Mouse (Mus musculus) thymus, adult 2 months (tissue): Measurements from ENCODE around the gene Myh9. TPM values are rescaled to one million over a fixed set of nuclear protein-coding genes. Genes with fewer than 3 reads are reported as not detected.

Experiments
- DNase-seq: peaks from one replicate; pipeline ENCODE4 v3.0.0; 2021
- H3K27ac ChIP-seq: fragments of 200-500 bp; 2 replicates; pipeline ENCODE4 v1.5.1; 2012; ENCODE audit warnings: low read length, control low read depth; ENCODE audit not compliant: control insufficient read depth, insufficient read depth
- H3K27me3 ChIP-seq: fragments of 200-500 bp; 2 replicates; pipeline ENCODE4 v1.6.1; 2012; ENCODE audit warnings: mild to moderate bottlenecking, low read length, moderate library complexity, mixed read lengths; ENCODE audit not compliant: control insufficient read depth, insufficient read depth
- H3K36me3 ChIP-seq: fragments of 200-500 bp; 2 replicates; pipeline ENCODE4 v1.6.1; 2012; ENCODE audit warnings: mild to moderate bottlenecking, low read length, moderate library complexity; ENCODE audit not compliant: control insufficient read depth, insufficient read depth
- H3K4me1 ChIP-seq: fragments of 200-500 bp; replicated peaks from 2 replicates; pipeline ENCODE4 v1.6.1; 2012; ENCODE audit warnings: low read length; ENCODE audit not compliant: control insufficient read depth, insufficient read depth
- H3K4me3 ChIP-seq: fragments of 200-500 bp; 2 replicates; pipeline ENCODE4 v1.5.1; 2012; ENCODE audit warnings: mild to moderate bottlenecking, low read length, control low read depth, moderate library complexity; ENCODE audit not compliant: control insufficient read depth, insufficient read depth
- CTCF ChIP-seq: fragments of 200-500 bp; IDR thresholded peaks from 2 replicates; pipeline ENCODE4 v1.5.1; 2012; ENCODE audit warnings: mild to moderate bottlenecking, control low read depth, low read length, moderate library complexity, borderline replicate concordance; ENCODE audit not compliant: control insufficient read depth, poor library complexity, insufficient read depth; ENCODE audit errors: extremely low read depth
- POLR2A ChIP-seq: fragments of 200-500 bp; IDR thresholded peaks from 2 replicates; pipeline ENCODE4 v1.6.1; 2012; ENCODE audit warnings: mild to moderate bottlenecking, low read length, control low read depth, moderate library complexity; ENCODE audit not compliant: control insufficient read depth, poor library complexity, insufficient read depth; ENCODE audit errors: extremely low read depth
- WGBS: fragments of 180-500 bp; shearing (Covaris S2); methylation state at CpG from one replicate; pipeline ENCODE4 v1.1.7; 2018; 5-methylcytosine and 5-hydroxymethylcytosine counted together
- polyA plus RNA-seq: library from polyadenylated mRNA; depleted of rRNA; stranded (reverse); fragments of >200 nt; gene quantifications from 2 replicates; pipeline ENCODE4 v1.2.3, GENCODE M21; 2012

The Myh9 gene
- polyA plus RNA-seq, 1 experiment, result 167 TPM

DNA sequence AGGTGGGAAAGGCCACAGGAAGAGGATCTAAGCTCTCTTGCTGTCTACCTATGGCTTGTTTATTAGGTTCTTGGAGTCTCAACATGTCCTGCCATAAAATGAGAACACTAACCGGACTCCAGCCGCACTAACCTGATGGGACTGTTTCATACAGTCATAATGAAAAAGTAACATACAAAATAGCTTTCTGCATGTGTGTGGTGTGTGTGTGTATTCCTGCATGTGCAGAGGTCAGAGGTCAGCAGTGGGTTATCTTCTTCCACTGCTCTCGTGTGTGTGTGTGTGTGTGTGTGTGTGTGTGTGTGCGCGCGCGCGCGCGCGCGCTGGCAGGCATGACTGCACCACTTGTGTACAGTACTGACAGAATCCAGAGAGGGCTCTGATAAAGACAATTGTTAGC lies 13.7 kb downstream of the Myh9 start:
- H3K4me3 ChIP-seq, result no peak overlapping the region
- peaks cover 57% of the 10 kb centered on the region for H3K4me1 ChIP-seq
- TF ChIP-seq CTCF (no peak), POLR2A (no peak)
- peaks cover 21% of the 10 kb centered on the region for H3K36me3 ChIP-seq
- H3K27me3 ChIP-seq, result no peaks in the 10 kb centered on the region
- H3K27ac ChIP-seq, result no peak overlapping the region
- no peak for DNase-seq
- WGBS, result 97% methylated on average over 12 of the region's 12 CpGs

- no peak overlapping the region for H3K27ac ChIP-seq
- WGBS, result 43% methylated on average over 6 of the region's 6 CpGs
- TF ChIP-seq POLR2A (no peak), CTCF (no peak)
- no peak for DNase-seq
- peaks cover 57% of the 10 kb centered on the region for H3K4me1 ChIP-seq
- H3K4me3 ChIP-seq, result no peak overlapping the region
- H3K36me3 ChIP-seq, result peaks cover 21% of the 10 kb centered on the region
- H3K27me3 ChIP-seq, result no peaks in the 10 kb centered on the region
Measured at GRCm38 (mm10) chr15:77827794-77828193, 14.2 kb downstream of the Myh9 start.

- no peak for DNase-seq
- Histone ChIP-seq H3K27ac (no peak overlapping the region), H3K27me3 (no peaks in the 10 kb centered on the region), H3K4me1 (peaks cover 56% of the 10 kb centered on the region), H3K36me3 (peaks cover 20% of the 10 kb centered on the region), H3K4me3 (no peak overlapping the region)
- TF ChIP-seq POLR2A, result no peak
- TF ChIP-seq CTCF, result no peak
- 90% methylated on average over 7 of the region's 7 CpGs for WGBS
Measured at GRCm38 (mm10) chr15:77827379-77827778, 14.6 kb downstream of the Myh9 start.

DNA sequence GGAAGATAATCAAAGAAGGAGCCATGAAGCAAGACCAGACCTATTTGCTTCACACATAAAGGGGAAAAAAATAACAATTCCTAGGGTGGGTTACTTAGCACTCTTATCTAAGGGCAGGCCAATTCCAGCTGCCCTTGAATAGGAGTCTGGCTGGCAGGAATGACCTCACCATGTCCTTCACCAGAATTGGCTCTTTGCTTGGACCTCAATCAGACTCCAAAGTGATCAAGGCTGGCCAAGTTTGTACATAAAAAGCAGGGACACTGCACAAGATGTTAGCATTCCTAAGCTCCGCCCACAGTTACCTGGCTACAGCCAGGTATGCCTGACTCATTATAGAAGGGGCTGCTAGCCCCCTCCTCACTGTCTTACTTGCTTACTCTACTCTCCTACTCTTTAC lies 16.6 kb downstream of the Myh9 start:
- no peak overlapping the region for H3K4me3 ChIP-seq
- peaks cover 54% of the 10 kb centered on the region for H3K4me1 ChIP-seq
- WGBS, result 96% methylated on average over 1 of the region's 1 CpGs
- peaks cover 10% of the 10 kb centered on the region; the same call in 1 of the 2 replicates for H3K36me3 ChIP-seq
- no peak for TF ChIP-seq POLR2A
- no peak for TF ChIP-seq CTCF
- H3K27ac ChIP-seq, result no peak overlapping the region
- no peaks in the 10 kb centered on the region for H3K27me3 ChIP-seq
- DNase-seq, result no peak

DNA sequence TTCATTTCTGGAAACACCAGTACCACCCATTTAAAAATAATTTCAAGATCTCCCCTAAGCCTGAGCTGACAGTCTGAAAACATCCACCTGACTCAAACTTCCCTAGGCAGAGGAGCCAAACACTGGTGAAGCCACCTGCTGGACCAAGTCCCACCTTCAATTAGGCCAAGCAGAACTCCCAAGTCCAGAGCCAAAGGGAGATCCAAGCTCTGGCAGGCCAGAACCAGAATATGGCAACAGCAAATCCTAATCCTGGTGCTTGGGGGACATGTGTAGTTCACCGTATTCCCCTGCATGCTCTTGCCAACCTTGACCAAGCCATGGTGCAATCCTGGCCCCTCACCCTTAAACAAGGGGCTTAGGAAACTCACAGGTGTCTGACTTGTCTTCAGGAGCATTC lies 17.7 kb downstream of the Myh9 start:
- DNase-seq, result no peak
- Histone ChIP-seq H3K27ac (no peak overlapping the region), H3K27me3 (no peaks in the 10 kb centered on the region), H3K36me3 (peaks cover 10% of the 10 kb centered on the region; the same call in 1 of the 2 replicates), H3K4me1 (peaks cover 55% of the 10 kb centered on the region), H3K4me3 (no peak overlapping the region)
- TF ChIP-seq CTCF (no peak), POLR2A (no peak)
- WGBS, result 97% methylated on average over 1 of the region's 1 CpGs

GRCm38 (mm10) chr15:77823634-77824033 lies 18.3 kb downstream of the Myh9 start:
- no peak overlapping the region for H3K27ac ChIP-seq
- WGBS, result 80% methylated on average over 3 of the region's 3 CpGs
- H3K27me3 ChIP-seq, result no peaks in the 10 kb centered on the region
- peaks cover 10% of the 10 kb centered on the region; the same call in 1 of the 2 replicates for H3K36me3 ChIP-seq
- TF ChIP-seq CTCF, result no peak
- peaks cover 61% of the 10 kb centered on the region for H3K4me1 ChIP-seq
- no peak for DNase-seq
- H3K4me3 ChIP-seq, result no peak overlapping the region

DNA sequence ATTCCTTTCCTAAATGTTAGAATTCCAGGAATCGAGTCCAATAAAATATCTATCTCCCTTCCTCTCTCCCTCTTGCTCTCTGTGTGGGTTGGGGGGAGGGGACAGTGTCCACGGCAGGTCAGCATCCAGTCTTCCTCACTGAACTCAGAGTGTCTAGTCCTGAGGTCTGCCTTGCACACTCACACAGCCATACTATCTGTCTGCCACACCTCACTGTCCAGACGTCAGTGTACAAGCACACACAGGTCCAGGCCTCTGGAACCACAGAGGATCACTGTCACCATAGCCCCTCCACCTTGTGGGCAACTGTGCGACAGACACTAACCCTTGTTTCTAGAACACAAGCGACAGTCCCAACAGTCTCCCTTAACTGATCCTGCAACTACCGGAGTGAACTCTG lies 18.8 kb downstream of the Myh9 start:
- H3K27ac ChIP-seq, result peak overlapping the region; percentile 23; the same call in 1 of the 2 replicates
- no peak for DNase-seq
- H3K36me3 ChIP-seq, result peaks cover 10% of the 10 kb centered on the region; the same call in 1 of the 2 replicates
- no peaks in the 10 kb centered on the region for H3K27me3 ChIP-seq
- H3K4me1 ChIP-seq, result peaks cover 63% of the 10 kb centered on the region
- 71% methylated on average over 6 of the region's 6 CpGs for WGBS
- no peak for TF ChIP-seq POLR2A
- TF ChIP-seq CTCF, result no peak
- no peak overlapping the region for H3K4me3 ChIP-seq
